Comparison of ENCODE assay signal across 8 mouse cellular contexts in the genomic region with DNA sequence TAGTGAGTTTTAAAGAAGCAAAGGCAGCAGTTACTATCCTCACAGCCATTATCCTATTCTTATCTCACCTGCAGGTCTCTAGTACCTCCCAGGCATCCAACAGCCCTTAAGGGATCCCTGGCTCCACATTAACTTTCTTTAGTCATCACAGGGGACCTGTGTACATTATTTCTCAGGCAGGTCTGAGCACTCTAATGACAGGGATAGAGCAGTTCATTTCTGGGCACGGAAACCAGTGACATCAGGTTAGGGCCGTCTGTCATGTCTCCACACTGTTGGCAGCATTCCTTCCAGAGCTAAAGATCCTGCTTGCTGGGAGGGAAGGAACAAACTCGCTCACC. TPM values are rescaled to one million over a fixed set of nuclear protein-coding genes. Genes with fewer than 3 reads are reported as not detected.
DNase-seq lines count a peak whose midpoint lies in the region; ATAC-seq and TF ChIP-seq lines count a peak whose summit lies in the region.

No protein-coding gene starts in this region.

- TF ChIP-seq CTCF in lung, embryonic 14.5 days (IDR thresholded peaks at IDR 0.05; ENCODE audit: low read depth) = no peak
- TF ChIP-seq CTCF in small intestine, adult 2 months (IDR thresholded peaks at IDR 0.05; ENCODE audit: extremely low read depth, insufficient read length, insufficient replicate concordance, low read depth, low read length) = no peak

- peak overlapping the region; percentile 85; the same call in 1 of the 2 replicates for H3K9ac ChIP-seq in lung, embryonic 14.5 days
- H3K9ac ChIP-seq in limb, embryonic 13.5 days = 0 out of 2 replicates have a peak overlapping the region, but pooled peaks have one; percentile 35

- no peaks in the 10 kb centered on the region for H3K36me3 ChIP-seq in lung, embryonic 14.5 days (ENCODE audit: insufficient read depth)
- H3K36me3 ChIP-seq in limb, embryonic 13.5 days = peaks cover 5% of the 10 kb centered on the region; the same call in 1 of the 2 replicates
- H3K36me3 ChIP-seq in small intestine, adult 2 months (ENCODE audit: control insufficient read depth, insufficient read depth, low read length) = peaks cover 5% of the 10 kb centered on the region; the same call in 1 of the 2 replicates

- ATAC-seq in lung, embryonic 14.5 days (ENCODE audit: insufficient read depth) = no peak; the same call in 1 of the 2 replicates
- peak; percentile 18 for ATAC-seq in erythroblast, adult 5-6 weeks (replicated peaks; ENCODE audit: low FRiP score, poor library complexity, severe bottlenecking)
- ATAC-seq in limb, embryonic 13.5 days (ENCODE audit: low FRiP score, low read depth) = no peak

- H3K9me3 ChIP-seq in lung, embryonic 14.5 days (ENCODE audit: low read depth, low read length) = no peaks in the 10 kb centered on the region
- no peaks in the 10 kb centered on the region for H3K9me3 ChIP-seq in limb, embryonic 13.5 days

- H3K4me1 ChIP-seq in lung, embryonic 14.5 days (ENCODE audit: insufficient read depth) = peaks cover 4% of the 10 kb centered on the region; the same call in 1 of the 2 replicates
- peaks cover 16% of the 10 kb centered on the region for H3K4me1 ChIP-seq in limb, embryonic 13.5 days
- H3K4me1 ChIP-seq in small intestine, adult 2 months (ENCODE audit: control insufficient read depth, insufficient read depth, insufficient read length, low read length) = no peaks in the 10 kb centered on the region

- 0% methylated on average over 3 of the region's 3 CpGs for WGBS in lung, embryonic 14.5 days
- WGBS in limb, embryonic 13.5 days = under 1% methylated on average over 3 of the region's 3 CpGs
- 1% methylated on average over 3 of the region's 3 CpGs for WGBS in small intestine, adult 2 months

- H3K27ac ChIP-seq in lung, embryonic 14.5 days (ENCODE audit: low read depth) = no peak overlapping the region
- no peak overlapping the region; the same call in 1 of the 2 replicates for H3K27ac ChIP-seq in limb, embryonic 13.5 days
- H3K27ac ChIP-seq in small intestine, adult 2 months (ENCODE audit: insufficient read depth, low read depth, low read length) = no peak overlapping the region

- H3K4me2 ChIP-seq in lung, embryonic 14.5 days = peak overlapping the region; percentile 79
- peak overlapping the region; percentile 79 for H3K4me2 ChIP-seq in limb, embryonic 13.5 days (replicated peaks)

- TF ChIP-seq POLR2A in small intestine, adult 2 months (IDR thresholded peaks at IDR 0.05; ENCODE audit: low read depth, low read length) = no peak

- no peaks in the 10 kb centered on the region for H3K27me3 ChIP-seq in lung, embryonic 14.5 days (ENCODE audit: insufficient read depth, low read length)
- H3K27me3 ChIP-seq in limb, embryonic 13.5 days = no peaks in the 10 kb centered on the region
- no peaks in the 10 kb centered on the region for H3K27me3 ChIP-seq in small intestine, adult 2 months (ENCODE audit: control insufficient read depth, insufficient read depth, low read length)

- DNase-seq in lung, embryonic 14.5 days = no peak
- DNase-seq in lung, postnatal 36 days = no peak
- DNase-seq in frontal cortex, postnatal 36 days (ENCODE audit: low spot score in 2 of 2) = no peak
- DNase-seq in gastrocnemius, adult 8-10 months (ENCODE audit: low spot score in 2 of 2) = no peak
- DNase-seq in left cerebral cortex, adult 11 months (ENCODE audit: low spot score) = no peak

- H3K4me3 ChIP-seq in lung, embryonic 14.5 days (ENCODE audit: low read depth, low read length) = peak overlapping the region; percentile 88
- peak overlapping the region; percentile 88 for H3K4me3 ChIP-seq in limb, embryonic 13.5 days
- peak overlapping the region; percentile 83 for H3K4me3 ChIP-seq in small intestine, adult 2 months (ENCODE audit: low read depth, low read length)

RNA-seq across cellular contexts. Expression of a gene that starts 0.4 kb away (rescaled TPM):
- polyA plus RNA-seq in lung, embryonic 14.5 days (2014; fragmentation: Nextera tagmentation; extraction: Ambion mirVana) = 21.3 and 22.1 TPM in 2 replicates
- 84.9 and 110 TPM in 2 replicates for total RNA-seq in erythroblast, adult 5-6 weeks (2015; ENCODE audit: low replicate concordance)
- total RNA-seq in erythroblast, adult 5-6 weeks (2017; ENCODE audit: low replicate concordance) = 123 and 155 TPM in 2 replicates
- polyA plus RNA-seq in limb, embryonic 13.5 days (2015; fragmentation: Nextera tagmentation; extraction: Ambion mirVana) = 33.3 and 33.5 TPM in 2 replicates
- 8.3 and 16.8 TPM in 2 replicates for polyA plus RNA-seq in small intestine, adult 2 months (2012; rRNA removed)
- 10 to 100 TPM in 2 of 4 experiments, 1 to 10 TPM in 2; 9.4 to 11.9 (median 10.1) TPM for total RNA-seq in gastrocnemius, adult 8-10 months (2022)

RNA-seq across cellular contexts. Expression of a gene that starts 9.7 kb away (rescaled TPM):
- 0.07 and 0.08 TPM in 2 replicates for polyA plus RNA-seq in lung, embryonic 14.5 days (2014; fragmentation: Nextera tagmentation; extraction: Ambion mirVana)
- total RNA-seq in erythroblast, adult 5-6 weeks (2015; ENCODE audit: low replicate concordance) = not detected in 2 replicates
- total RNA-seq in erythroblast, adult 5-6 weeks (2017; ENCODE audit: low replicate concordance) = not detected in 2 replicates
- polyA plus RNA-seq in limb, embryonic 13.5 days (2015; fragmentation: Nextera tagmentation; extraction: Ambion mirVana) = 0.42 and 0.47 TPM in 2 replicates
- not detected in 2 replicates for polyA plus RNA-seq in small intestine, adult 2 months (2012; rRNA removed)
- not detected for total RNA-seq in gastrocnemius, adult 8-10 months (2022)
